Mouse (Mus musculus): ENCODE measurements around the gene Csrnp3.
A peak's percentile ranks its signal among the peaks of the same experiment; 100 is the strongest.

Gene Csrnp3

GRCm38 (mm10) chr2:66024837-66025236, 179.3 kb downstream of the Csrnp3 start:
- peak; percentile 31 for DNase-seq

GRCm38 (mm10) chr2:66028812-66029211, 183.2 kb downstream of the Csrnp3 start:
- peak; percentile 46 for DNase-seq

GRCm38 (mm10) chr2:66034907-66035679, 189.5 kb downstream of the Csrnp3 start:
- DNase-seq, result peak; percentile 65

GRCm38 (mm10) chr2:66040611-66041010, 195.0 kb downstream of the Csrnp3 start:
- DNase-seq, result peak; percentile 9

- peak; percentile 37 for DNase-seq
Measured at GRCm38 (mm10) chr2:66041203-66041916, 195.8 kb downstream of the Csrnp3 start.

- DNase-seq, result peak; percentile 77
Measured at GRCm38 (mm10) chr2:66041917-66042419, 196.4 kb downstream of the Csrnp3 start.

GRCm38 (mm10) chr2:66043441-66044404, 198.2 kb downstream of the Csrnp3 start:
- DNase-seq, result peak; percentile 49

GRCm38 (mm10) chr2:66044405-66045089, 199.0 kb downstream of the Csrnp3 start:
- peak; percentile 16 for DNase-seq

GRCm38 (mm10) chr2:66063291-66063690, 217.7 kb downstream of the Csrnp3 start:
- peak; percentile 43 for DNase-seq

- DNase-seq, result no peak
Measured at GRCm38 (mm10) chr2:66069454-66069853, 223.9 kb downstream of the Csrnp3 start.

- no peak for DNase-seq
Measured at GRCm38 (mm10) chr2:66080731-66081130, 235.2 kb downstream of the Csrnp3 start.

Measured in heart, adult 11 months (tissue).